Mouse (Mus musculus) liver, postnatal 0 days (tissue): ENCODE measurements around the gene Fam118b. TPM values are rescaled to one million over a fixed set of nuclear protein-coding genes. Genes with fewer than 3 reads are reported as not detected.
A peak's percentile ranks its signal among the peaks of the same experiment; 100 is the strongest.

Source experiments
- ATAC-seq: fragments of 200-750 bp; cut with Nextera tagmentation; 2 replicates; pipeline ENCODE4 v1.8.0; 2017; ENCODE audit warnings: mild to moderate bottlenecking, moderate library complexity
- DNase-seq: peaks from one replicate; pipeline ENCODE4 v3.0.0-alpha.2; 2016
- H3K27ac ChIP-seq: fragments of 300-500 bp; sonication (generic); 2 replicates; pipeline ENCODE4 v1.5.1; 2014; ENCODE audit warnings: antibody characterized with exemption, moderate library complexity, mild to moderate bottlenecking, low read depth
- H3K27me3 ChIP-seq: fragments of 300-500 bp; sonication (generic); 2 replicates; pipeline ENCODE4 v1.6.1; 2014; ENCODE audit warnings: low read length, control low read depth, mixed read lengths; ENCODE audit not compliant: insufficient read depth
- H3K36me3 ChIP-seq: fragments of 300-500 bp; sonication (generic); replicated peaks from 2 replicates; pipeline ENCODE4 v1.6.1; 2014; ENCODE audit warnings: mild to moderate bottlenecking, control low read depth, low read length, moderate library complexity, mixed read lengths; ENCODE audit not compliant: insufficient read depth
- H3K4me1 ChIP-seq: fragments of 300-500 bp; sonication (generic); 2 replicates; pipeline ENCODE4 v1.6.1; 2014; ENCODE audit warnings: antibody characterized with exemption, mild to moderate bottlenecking, control low read depth; ENCODE audit not compliant: insufficient read depth
- H3K4me2 ChIP-seq: fragments of 300-500 bp; sonication (generic); 2 replicates; pipeline ENCODE4 v1.6.1; 2014; ENCODE audit warnings: low read depth, mild to moderate bottlenecking, low read length, moderate library complexity, mixed read lengths
- H3K4me3 ChIP-seq: fragments of 300-500 bp; sonication (generic); 2 replicates; pipeline ENCODE4 v1.5.1; 2014; ENCODE audit warnings: low read depth, low read length
- H3K9ac ChIP-seq: fragments of 300-500 bp; sonication (generic); replicated peaks from 2 replicates; pipeline ENCODE4 v1.6.1; 2014; ENCODE audit warnings: mild to moderate bottlenecking, moderate library complexity
- H3K9me3 ChIP-seq: fragments of 300-500 bp; sonication (generic); 2 replicates; pipeline ENCODE4 v1.6.1; 2016; ENCODE audit warnings: mild to moderate bottlenecking, control low read depth, low read length, mixed read lengths
- CTCF ChIP-seq: sonication (generic); IDR thresholded peaks from 2 replicates; pipeline ENCODE4 v1.5.1; 2016; ENCODE audit warnings: antibody characterized with exemption, low read depth
- EP300 ChIP-seq: IDR thresholded peaks from 2 replicates; pipeline ENCODE4 v1.6.1; 2016; ENCODE audit warnings: antibody characterized with exemption, low read depth, mild to moderate bottlenecking
- WGBS: fragments of 180-500 bp; shearing (Covaris S2); extraction: QIAGEN DNeasy Blood & Tissue Kit; methylation state at CpG from one replicate; pipeline ENCODE4 v1.1.7; 2014; ENCODE audit not compliant: insufficient replicate concordance; 5-methylcytosine and 5-hydroxymethylcytosine counted together
- polyA plus RNA-seq: library from polyadenylated mRNA; unstranded; fragments of >200 nt; fragmentation: Nextera tagmentation; extraction: Ambion mirVana; gene quantifications from 2 replicates; pipeline ENCODE4 v1.2.1, GENCODE M21; 2015

Fam118b gene
- polyA plus RNA-seq, 1 experiment from 2014 or later: 9.4 TPM

DNA sequence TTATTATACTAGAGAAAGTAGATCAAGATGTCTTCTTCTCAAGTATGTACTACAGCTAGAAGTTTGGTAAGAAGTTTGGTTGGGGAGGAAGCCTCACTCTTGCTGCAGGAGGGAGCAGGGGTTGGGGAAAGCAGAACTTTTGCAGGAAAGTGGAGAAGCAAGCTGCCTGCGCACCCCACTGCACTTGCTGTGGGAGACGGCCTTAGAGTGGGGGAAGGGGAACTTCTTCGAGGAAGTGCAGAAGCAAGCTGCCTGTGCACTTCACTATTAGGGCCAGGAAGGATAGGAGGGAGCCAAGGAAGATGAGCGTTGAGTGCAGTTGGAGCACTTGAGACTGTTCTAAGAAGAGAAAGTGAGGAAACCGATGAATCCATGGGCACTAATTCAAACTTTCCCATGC is 84.2 kb downstream of the Fam118b start:
- Histone ChIP-seq H3K4me1 (peaks cover 7% of the 10 kb centered on the region; the same call in 1 of the 2 replicates), H3K4me2 (no peak overlapping the region), H3K9ac (no peak overlapping the region), H3K27me3 (no peaks in the 10 kb centered on the region), H3K9me3 (no peaks in the 10 kb centered on the region), H3K27ac (no peak overlapping the region), H3K4me3 (no peak overlapping the region), H3K36me3 (peaks cover 17% of the 10 kb centered on the region)
- TF ChIP-seq EP300 (no peak), CTCF (no peak)
- 35% methylated on average over 5 of the region's 5 CpGs for WGBS
- ATAC-seq (0 out of 2 replicates have a peak, but pooled peaks have one; percentile 21), DNase-seq (peak; percentile 31)

DNA sequence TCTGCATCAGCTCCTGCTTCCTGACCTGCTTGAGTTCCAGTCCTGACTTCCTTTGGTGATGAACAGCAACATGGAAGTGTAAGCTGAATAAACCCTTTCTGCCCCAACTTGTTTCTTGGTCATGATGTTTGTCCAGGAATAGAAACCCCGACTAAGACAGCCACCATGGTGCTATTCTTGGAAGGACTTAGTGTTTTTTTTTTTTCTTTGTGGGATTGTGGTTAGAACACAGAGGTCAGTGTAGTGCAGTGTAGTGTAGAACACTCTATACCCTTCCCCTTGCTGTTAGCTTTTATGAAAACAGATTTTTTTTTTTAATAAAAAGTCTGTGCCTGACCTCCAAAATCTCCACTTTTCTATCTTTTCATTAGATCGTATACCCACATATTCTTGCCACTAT is 84.8 kb downstream of the Fam118b start:
- 45% methylated on average over 2 of the region's 2 CpGs for WGBS
- DNase-seq (no peak), ATAC-seq (no peak)
- H3K4me2 ChIP-seq: no peak overlapping the region
- H3K27ac ChIP-seq: no peak overlapping the region
- no peaks in the 10 kb centered on the region for H3K27me3 ChIP-seq
- TF ChIP-seq CTCF (no peak), EP300 (no peak)
- H3K9me3 ChIP-seq: no peaks in the 10 kb centered on the region
- peaks cover 7% of the 10 kb centered on the region; the same call in 1 of the 2 replicates for H3K4me1 ChIP-seq
- peaks cover 14% of the 10 kb centered on the region for H3K36me3 ChIP-seq
- no peak overlapping the region for H3K9ac ChIP-seq
- H3K4me3 ChIP-seq: no peak overlapping the region

DNA sequence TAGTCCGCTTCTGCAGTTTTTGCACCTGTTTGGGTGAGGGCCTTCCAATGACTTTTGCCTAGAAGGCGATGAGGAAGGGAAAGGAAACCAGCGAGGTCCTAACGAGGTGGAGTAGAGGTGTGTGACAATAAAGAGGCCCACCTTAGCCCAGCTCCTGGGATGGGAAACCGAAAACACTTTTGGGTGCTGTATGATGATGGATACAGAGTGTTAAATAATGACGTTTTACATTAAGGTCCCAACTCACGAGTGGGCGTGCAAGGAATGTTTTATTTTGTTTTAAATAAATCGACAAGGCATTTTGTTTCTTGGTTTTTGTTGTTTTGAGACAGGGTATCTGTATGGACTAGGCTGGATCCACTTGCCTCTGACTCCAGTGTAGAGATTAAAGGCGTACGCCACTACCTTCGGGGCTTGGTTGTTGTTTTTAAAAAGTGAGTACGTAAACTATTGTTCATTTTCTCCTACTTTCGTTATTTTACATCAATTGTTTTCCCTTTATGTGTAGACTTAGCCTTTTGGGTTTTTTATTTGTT is 91.4 kb downstream of the Fam118b start:
- Histone ChIP-seq H3K4me2 (peak overlapping the region; percentile 98), H3K4me3 (peak overlapping the region; percentile 62), H3K4me1 (peaks cover 7% of the 10 kb centered on the region), H3K27ac (no peak overlapping the region; the same call in 1 of the 2 replicates), H3K27me3 (no peaks in the 10 kb centered on the region), H3K9me3 (no peaks in the 10 kb centered on the region), H3K36me3 (no peaks in the 10 kb centered on the region), H3K9ac (peak overlapping the region; percentile 72)
- DNase-seq: no peak
- ATAC-seq: no peak
- TF ChIP-seq EP300 (no peak), CTCF (no peak)
- WGBS: 40% methylated on average over 14 of the region's 14 CpGs

DNA sequence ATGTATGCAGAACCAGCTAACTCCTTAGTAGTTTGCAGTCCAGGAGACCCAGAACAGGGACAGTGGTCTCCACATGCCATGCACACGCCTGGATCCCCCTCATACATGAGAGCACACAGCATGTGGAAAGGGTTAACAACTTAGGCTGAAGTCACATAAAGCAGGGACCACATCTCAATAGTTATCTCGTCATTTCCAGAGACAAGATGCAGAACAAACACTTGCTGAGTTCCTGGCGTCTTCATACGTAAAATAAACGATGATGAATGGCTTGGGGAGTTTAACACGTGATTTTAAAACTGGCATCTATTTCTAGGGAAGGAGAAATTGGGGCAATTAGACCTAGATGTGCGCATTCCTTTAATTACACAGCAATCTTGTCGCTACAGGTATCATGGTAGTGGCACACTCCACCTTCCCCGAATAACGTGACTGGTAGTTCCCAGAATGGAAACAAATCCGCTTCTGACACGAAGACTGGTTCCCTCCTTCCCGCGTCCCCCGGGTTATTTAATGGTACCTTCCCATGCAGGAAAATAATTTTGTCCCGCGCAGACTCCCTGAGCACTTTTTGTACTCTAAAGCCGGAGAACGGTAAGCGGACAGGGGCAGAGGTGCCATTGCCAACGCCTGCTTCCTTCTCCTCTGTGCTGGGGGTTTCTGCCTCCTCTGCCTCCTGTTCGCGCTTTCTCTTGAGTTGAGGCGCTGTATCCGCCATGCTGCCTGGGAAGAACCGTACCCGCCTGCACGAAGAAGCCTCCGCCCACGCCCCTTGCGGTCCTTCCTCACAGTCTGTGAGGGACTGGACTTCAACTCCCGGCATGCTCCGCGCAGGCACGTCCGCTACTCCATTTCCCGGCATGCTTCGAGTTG is 92.1 kb downstream of the Fam118b start, which contains the start of gene Dcps:
Gene Dcps (minus strand): TSS at position 811 of the 873 bp plus-strand sequence.
- under 1% methylated on average over 38 of the region's 38 CpGs for WGBS
- H3K36me3 ChIP-seq: no peaks in the 10 kb centered on the region
- no peaks in the 10 kb centered on the region for H3K27me3 ChIP-seq
- ATAC-seq (peak; percentile 99), DNase-seq (peak; percentile 95)
- H3K9ac ChIP-seq: peak within 1 kb of the TSS; percentile 72
- H3K4me2 ChIP-seq: peak within 1 kb of the TSS; percentile 98
- H3K27ac ChIP-seq: peak within 1 kb of the TSS; percentile 69
- no peaks in the 10 kb centered on the region for H3K9me3 ChIP-seq
- H3K4me3 ChIP-seq: peak within 1 kb of the TSS; percentile 62
- TF ChIP-seq EP300 (no peak), CTCF (peak; percentile 48)
- peaks cover 7% of the 10 kb centered on the region for H3K4me1 ChIP-seq

DNA sequence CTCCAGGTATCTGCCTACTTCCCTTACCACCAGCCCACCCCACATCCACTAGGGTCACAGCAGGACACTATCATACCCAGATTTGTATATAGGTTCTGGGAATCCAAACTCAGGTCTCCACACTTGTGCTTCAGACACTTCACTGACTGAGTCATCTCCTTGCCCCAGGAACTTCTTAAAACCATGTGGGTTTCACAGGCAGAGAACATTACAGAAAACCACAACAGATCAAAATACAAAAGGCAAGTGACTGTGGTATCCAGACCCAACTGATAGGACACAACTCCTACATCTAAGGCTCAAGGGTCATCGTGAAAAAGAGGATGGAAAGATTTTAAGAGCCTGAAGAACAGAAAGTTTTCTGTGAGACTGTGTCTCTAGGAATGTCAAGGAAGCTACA is 94.3 kb downstream of the Fam118b start:
- H3K4me1 ChIP-seq: peaks cover 7% of the 10 kb centered on the region
- H3K4me3 ChIP-seq: no peak overlapping the region
- H3K27me3 ChIP-seq: no peaks in the 10 kb centered on the region
- no peaks in the 10 kb centered on the region for H3K9me3 ChIP-seq
- no peak overlapping the region for H3K9ac ChIP-seq
- DNase-seq: no peak
- H3K36me3 ChIP-seq: peaks cover 4% of the 10 kb centered on the region; the same call in 1 of the 2 replicates
- no peak overlapping the region for H3K4me2 ChIP-seq
- no peak overlapping the region for H3K27ac ChIP-seq
- TF ChIP-seq EP300 (no peak), CTCF (no peak)
- WGBS: 68% methylated on average over 1 of the region's 1 CpGs
- ATAC-seq: no peak

DNA sequence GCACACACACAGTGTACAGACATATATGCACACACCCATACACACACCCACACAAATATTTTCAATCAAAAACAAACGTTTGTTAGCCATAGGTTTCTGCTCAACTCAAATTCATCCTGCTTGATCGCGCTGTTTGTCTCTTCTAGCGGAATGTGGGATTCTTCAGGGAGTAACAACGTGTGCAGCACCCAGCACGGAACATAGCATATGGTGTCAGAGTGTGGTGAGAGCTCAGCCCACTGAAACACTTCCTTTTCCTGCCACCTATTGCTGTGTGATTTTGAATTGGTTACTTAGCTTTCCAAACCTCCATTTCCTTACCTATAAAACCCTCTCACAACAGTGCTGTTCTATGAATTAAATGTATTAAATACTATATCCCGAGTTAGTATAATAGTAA is 97.5 kb downstream of the Fam118b start:
- Histone ChIP-seq H3K4me2 (no peak overlapping the region), H3K36me3 (peaks cover 4% of the 10 kb centered on the region; the same call in 1 of the 2 replicates)

More for the DNA sequence above, 97.5 kb downstream of the Fam118b start:
- no peak for ATAC-seq
- DNase-seq: no peak
- WGBS: 81% methylated on average over 7 of the region's 7 CpGs
- peaks cover 5% of the 10 kb centered on the region for H3K4me1 ChIP-seq
- H3K4me3 ChIP-seq: no peak overlapping the region
- TF ChIP-seq EP300 (no peak), CTCF (no peak)
- no peak overlapping the region for H3K9ac ChIP-seq
- no peaks in the 10 kb centered on the region for H3K27me3 ChIP-seq
- no peaks in the 10 kb centered on the region for H3K9me3 ChIP-seq
- H3K27ac ChIP-seq: no peak overlapping the region

Other genes starting within 250 kb of the Fam118b start
- 23.6 and 26.5 TPM in 2 replicates for gene St3gal4, start 148.5 kb downstream of the Fam118b start, polyA plus RNA-seq
- gene Dcps, start 91.7 kb downstream of the Fam118b start, polyA plus RNA-seq: 23.7 and 23.9 TPM in 2 replicates
- 93.4 and 94.4 TPM in 2 replicates for gene Srpr, start 67.6 kb downstream of the Fam118b start, polyA plus RNA-seq
- 8.8 and 10.6 TPM in 2 replicates for gene Tirap, start 67.5 kb downstream of the Fam118b start, polyA plus RNA-seq
- 26.7 and 29.2 TPM in 2 replicates for gene Foxred1, start 56.8 kb downstream of the Fam118b start, polyA plus RNA-seq
- gene Rpusd4, start 60 bp upstream of the Fam118b start, polyA plus RNA-seq: 7.3 and 8.6 TPM in 2 replicates
- 0.18 and 0.38 TPM in 2 replicates for gene Cdon, start 153.3 kb upstream of the Fam118b start, polyA plus RNA-seq